ENCODE assay signal across 10 mouse cellular contexts in genomic region chr17:67697461-67697891, GRCm38 (mm10). TPM values are rescaled to one million over a fixed set of nuclear protein-coding genes. Genes with fewer than 3 reads are reported as not detected.
DNase-seq lines count a peak whose midpoint lies in the region; ATAC-seq and TF ChIP-seq lines count a peak whose summit lies in the region.
"Had no signal": no experiment of that assay in that cellular context is flagged by ENCODE, and none has a peak within 500 bp of the region (broad histone marks: within the 10 kb centered on the region; RNA-seq: fewer than 3 reads in every experiment).

No protein-coding gene starts in this region.

- 0 out of 2 replicates have a peak, but pooled peaks have one; percentile 21 for ATAC-seq in cerebellum, adult (ENCODE audit: insufficient number of reproducible peaks, low FRiP score, low TSS enrichment)
- ATAC-seq in midbrain, postnatal 0 days (ENCODE audit: low FRiP score) = peak; percentile 58

- no peak for DNase-seq in cerebellum, adult 11 months
- DNase-seq in testis, postnatal 10 days (ENCODE audit: low spot score) = no peak
- DNase-seq in kidney, postnatal 10 days = peak; percentile 51
- no peak for DNase-seq in midbrain, postnatal 0 days (ENCODE audit: low spot score)
- DNase-seq in thymus, postnatal 4 days = no peak
- DNase-seq in ovary, adult 18-20 months (ENCODE audit: low spot score) = no peak

- H3K9me3 ChIP-seq in midbrain, postnatal 0 days (ENCODE audit: low read length) = no peaks in the 10 kb centered on the region

- H3K27ac ChIP-seq in testis, adult 2 months (ENCODE audit: control insufficient read depth, insufficient read depth, low read depth, low read length) = peak overlapping the region; percentile 76
- 0 out of 2 replicates have a peak overlapping the region, but pooled peaks have one; percentile 18 for H3K27ac ChIP-seq in midbrain, postnatal 0 days (ENCODE audit: low read depth, low read length)

- H3K36me3 ChIP-seq in testis, adult 2 months (ENCODE audit: control insufficient read depth, insufficient read depth, low read length) = no peaks in the 10 kb centered on the region
- no peaks in the 10 kb centered on the region for H3K36me3 ChIP-seq in midbrain, postnatal 0 days (ENCODE audit: insufficient read depth, low read length)

- H3K4me2 ChIP-seq in midbrain, postnatal 0 days (ENCODE audit: low read depth, low read length, poor library complexity, severe bottlenecking) = peak overlapping the region; percentile 97

- WGBS in midbrain, postnatal 0 days = under 1% methylated on average over 26 of the region's 32 CpGs

- no peaks in the 10 kb centered on the region for H3K27me3 ChIP-seq in testis, adult 2 months (ENCODE audit: control insufficient read depth, insufficient read depth, low read length)
- H3K27me3 ChIP-seq in midbrain, postnatal 0 days (ENCODE audit: insufficient read depth, low read length) = no peaks in the 10 kb centered on the region

- peak overlapping the region; percentile 84 for H3K4me3 ChIP-seq in testis, adult 2 months (ENCODE audit: control insufficient read depth, low read depth, low read length)
- H3K4me3 ChIP-seq in midbrain, postnatal 0 days (ENCODE audit: low read depth, low read length) = peak overlapping the region; percentile 78

- peaks cover 6% of the 10 kb centered on the region for H3K4me1 ChIP-seq in testis, adult 2 months (ENCODE audit: control insufficient read depth, insufficient read depth, low read length)
- H3K4me1 ChIP-seq in midbrain, postnatal 0 days (ENCODE audit: insufficient read depth, low read length) = peaks cover 5% of the 10 kb centered on the region; the same call in 1 of the 2 replicates

- peak overlapping the region; percentile 70 for H3K9ac ChIP-seq in midbrain, postnatal 0 days (replicated peaks; ENCODE audit: low read length, poor library complexity, severe bottlenecking)

- TF ChIP-seq POLR2A in testis, adult 2 months (IDR thresholded peaks at IDR 0.05; ENCODE audit: control insufficient read depth, low read depth, low read length) = no peak

- TF ChIP-seq CTCF in testis, adult 2 months (IDR thresholded peaks at IDR 0.05; ENCODE audit: control insufficient read depth, insufficient read depth, insufficient replicate concordance, low read depth, low read length) = no peak
- TF ChIP-seq CTCF in midbrain, postnatal 0 days (IDR thresholded peaks at IDR 0.05) = no peak

RNA-seq across cellular contexts. Expression of gene Lama1, which starts 0.4 kb away (rescaled TPM):
- 5.1 and 6.1 TPM in 2 replicates for polyA plus RNA-seq in testis, adult 2 months (2012; rRNA removed)
- total RNA-seq in midbrain, postnatal 0 days (2014; rRNA removed) = 19.0 and 22.1 TPM in 2 replicates
- 3.8 and 3.9 TPM in 2 replicates for polyA plus RNA-seq in midbrain, postnatal 0 days (2015; fragmentation: Nextera tagmentation; extraction: Ambion mirVana)
- total RNA-seq: common myeloid progenitor, adult 5-6 weeks; neutrophil, adult 5-6 weeks had no signal
